Mouse (Mus musculus) left cerebral cortex, postnatal 10 days (tissue): Measurements from ENCODE around the gene Ankfn1. TPM values are rescaled to one million over a fixed set of nuclear protein-coding genes. Genes with fewer than 3 reads are reported as not detected.

Experiments used
- DNase-seq, 2 experiments: peaks; one replicate each; pipeline ENCODE4 v3.0.0; 2021 to 2022; ENCODE audit warnings: low spot score in 2 of 2, mixed read lengths in 1 of 2; ENCODE audit errors: extremely low spot score in 1 of 2
- intact Hi-C: fragments of 180-260 bp; cut with DNase I; formaldehyde crosslinking; loops from one replicate; pipeline ENCODE4 v1.15.1; 2025
- total RNA-seq, 2 experiments: library from RNA; stranded (reverse); gene quantifications; 2 replicates each; pipeline ENCODE4 v1.2.3; 2021

Gene Ankfn1
- total RNA-seq, 2 experiments from 2014 or later: 11.5 to 12.5 TPM

- intact Hi-C loops: no loop called here
- no peak for DNase-seq
Measured at GRCm38 (mm10) chr11:89420767-89421438, 356.6 kb downstream of the Ankfn1 start.

DNA sequence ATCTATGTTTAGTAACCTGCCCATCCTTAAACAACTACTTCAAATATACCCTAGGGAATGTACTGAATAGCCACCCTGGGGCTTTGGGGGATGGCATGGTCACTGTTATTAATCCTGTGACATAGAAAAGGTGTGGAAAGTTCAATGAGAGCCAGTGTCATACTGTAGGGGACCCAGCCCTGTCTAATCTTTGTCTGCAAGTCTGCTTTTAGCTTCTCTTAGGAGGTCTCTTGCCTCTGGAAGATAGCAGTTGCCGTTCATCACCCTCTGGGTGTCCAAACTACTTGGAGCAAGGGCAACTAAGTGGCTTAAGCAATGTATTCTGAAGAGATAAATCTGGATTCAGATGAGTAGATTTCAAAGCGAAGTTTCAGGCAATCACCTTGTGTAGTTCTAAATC lies 357.6 kb downstream of the Ankfn1 start:
- no peak for DNase-seq
- intact Hi-C loops: no loop called here

GRCm38 (mm10) chr11:89418644-89419043 lies 358.8 kb downstream of the Ankfn1 start:
- no peak for DNase-seq
- intact Hi-C loops: no loop called here

DNA sequence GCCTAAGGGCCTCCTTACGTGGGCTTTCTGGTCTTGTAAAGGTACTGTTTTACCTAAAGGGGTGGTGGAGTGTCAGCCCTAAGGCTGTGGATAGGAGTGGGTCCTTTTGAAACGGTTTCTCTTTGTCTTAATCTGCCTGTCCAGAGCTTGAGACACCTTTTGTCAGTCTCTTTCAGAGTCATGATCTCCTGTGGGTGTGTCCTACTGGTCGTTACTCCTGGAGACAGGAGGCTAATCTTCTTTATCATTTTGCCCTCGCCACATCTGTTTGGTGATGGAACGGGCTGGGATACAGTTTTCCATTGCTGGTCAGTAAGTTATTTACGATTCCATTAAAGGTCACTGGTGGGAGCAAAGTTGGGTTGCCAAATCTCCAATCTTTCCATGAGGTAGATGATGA lies 360.7 kb downstream of the Ankfn1 start:
- intact Hi-C loops: no loop called here

DNA sequence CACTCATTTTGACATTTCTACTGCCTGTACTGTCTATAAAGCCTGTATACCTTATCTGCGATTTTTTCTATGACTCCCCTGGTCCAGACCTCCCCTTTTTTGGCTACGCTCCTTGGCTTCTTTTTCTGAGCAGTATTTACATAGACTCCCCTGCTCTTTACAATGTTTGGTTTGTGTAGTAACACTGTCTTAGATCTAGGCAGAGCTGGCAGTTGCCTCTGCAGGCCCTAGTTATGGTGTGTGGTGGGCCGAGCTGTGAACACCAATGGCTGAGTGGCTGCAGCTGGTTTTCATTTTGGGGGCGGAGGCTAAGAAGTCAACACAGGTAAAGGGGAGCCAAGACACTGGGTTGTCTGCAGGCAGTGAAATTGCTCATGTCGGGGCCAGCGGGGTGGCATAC lies 368.7 kb downstream of the Ankfn1 start:
- intact Hi-C loops: no loop called here
- DNase-seq: no peak

More for the DNA sequence above, 360.7 kb downstream of the Ankfn1 start:
- no peak for DNase-seq

DNA sequence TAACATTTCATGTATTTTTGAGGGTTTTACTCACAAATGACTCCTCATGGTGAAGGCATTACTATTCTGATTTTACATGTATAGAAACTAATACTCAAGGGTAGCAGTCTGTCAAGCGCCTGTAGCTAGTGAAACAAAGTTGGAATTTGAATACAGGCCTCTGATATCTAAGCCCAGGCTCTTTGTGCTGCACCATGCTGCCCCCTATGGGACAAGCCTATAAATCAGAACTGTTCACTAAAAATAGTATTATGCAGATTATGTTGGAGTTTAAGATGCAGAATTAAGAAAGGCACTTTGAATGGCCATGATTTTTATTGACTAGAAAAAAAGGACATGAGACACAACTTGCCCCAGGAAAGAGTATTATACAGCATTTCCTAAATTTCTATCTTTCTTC lies 373.0 kb downstream of the Ankfn1 start:
- intact Hi-C loops: no loop called here
- no peak for DNase-seq

DNA sequence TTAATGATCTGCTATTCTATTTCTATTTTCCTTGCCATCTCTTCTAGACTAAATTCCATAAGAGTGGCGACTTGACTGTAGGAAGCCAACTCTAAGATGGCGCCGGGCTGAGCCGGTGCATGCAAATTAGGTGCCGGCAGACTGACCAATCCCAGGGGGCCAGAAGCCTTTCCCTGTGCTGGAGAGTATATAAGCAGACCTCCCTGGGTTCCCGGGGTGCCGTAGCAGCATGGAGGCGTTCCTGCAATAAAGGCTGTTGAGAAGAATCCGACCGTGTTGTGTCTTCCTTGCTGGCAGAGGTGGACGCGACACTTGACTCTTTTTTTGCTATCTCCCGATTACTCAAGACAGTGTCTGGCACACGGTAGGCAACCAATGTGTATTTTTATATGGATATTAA lies 374.0 kb downstream of the Ankfn1 start:
- DNase-seq: no peak
- intact Hi-C loops: no loop called here

DNA sequence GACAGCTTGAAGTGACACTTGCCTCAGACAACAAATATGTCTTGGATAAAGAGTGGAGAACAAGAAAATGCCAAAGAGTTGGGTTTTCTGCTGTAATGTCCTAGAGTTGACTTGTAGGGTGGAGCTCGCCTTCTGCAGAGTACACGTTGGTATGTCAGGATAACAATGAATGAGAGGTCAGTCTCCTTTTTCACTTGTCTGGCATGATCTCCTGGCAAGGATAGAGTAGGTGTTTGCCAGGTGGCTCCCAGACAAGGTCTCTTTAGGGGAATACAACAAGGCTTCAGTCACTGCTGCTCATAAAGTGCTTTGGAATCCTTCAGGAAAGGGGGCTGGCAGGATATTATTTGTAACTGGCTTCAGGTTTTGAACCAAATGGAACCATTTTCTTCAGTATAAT lies 388.6 kb downstream of the Ankfn1 start:
- DNase-seq: no peak
- intact Hi-C loops: no loop called here

GRCm38 (mm10) chr11:89382634-89383009 lies 394.8 kb downstream of the Ankfn1 start:
- intact Hi-C loops: no loop called here
- DNase-seq: no peak

- intact Hi-C loops: no loop called here
- peak; percentile 50 to 58 for DNase-seq
Measured at GRCm38 (mm10) chr11:89381782-89382633, 395.4 kb downstream of the Ankfn1 start.

- intact Hi-C loops: no loop called here
- no peak for DNase-seq
Measured at GRCm38 (mm10) chr11:89370941-89371340, 406.5 kb downstream of the Ankfn1 start.

DNA sequence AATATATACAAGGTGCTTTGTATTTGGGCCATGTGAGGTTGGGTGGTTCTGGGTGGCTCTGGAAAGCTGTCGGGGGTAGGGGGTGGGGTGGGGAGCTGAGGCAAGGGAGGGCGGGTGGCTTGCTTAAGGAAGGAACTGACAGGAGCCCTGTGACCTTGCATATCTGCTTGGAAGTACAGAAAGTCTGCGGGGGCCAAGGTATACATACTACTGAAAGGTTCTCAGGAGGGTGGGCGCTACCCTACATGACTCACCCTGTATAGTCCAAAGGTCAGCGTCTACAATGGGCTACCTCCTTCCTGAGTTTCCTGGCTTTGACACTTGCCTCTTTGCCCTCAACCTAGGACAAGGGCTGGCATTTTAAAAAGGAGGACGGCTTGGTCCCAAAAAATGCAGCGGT lies 407.1 kb downstream of the Ankfn1 start:
- intact Hi-C loops: no loop called here

GRCm38 (mm10) chr11:89363981-89364380 lies 413.5 kb downstream of the Ankfn1 start:
- intact Hi-C loops: no loop called here
- no peak for DNase-seq

More for the DNA sequence above, 407.1 kb downstream of the Ankfn1 start:
- DNase-seq: no peak

- intact Hi-C loops: no loop called here
- DNase-seq: no peak
Measured at GRCm38 (mm10) chr11:89360895-89361294, 416.6 kb downstream of the Ankfn1 start.

GRCm38 (mm10) chr11:89358546-89358945 lies 418.9 kb downstream of the Ankfn1 start:
- intact Hi-C loops: no loop called here
- DNase-seq: no peak

GRCm38 (mm10) chr11:89356479-89356878 lies 421.0 kb downstream of the Ankfn1 start:
- intact Hi-C loops: no loop called here
- DNase-seq: no peak

GRCm38 (mm10) chr11:89356018-89356417 lies 421.4 kb downstream of the Ankfn1 start:
- intact Hi-C loops: no loop called here

DNA sequence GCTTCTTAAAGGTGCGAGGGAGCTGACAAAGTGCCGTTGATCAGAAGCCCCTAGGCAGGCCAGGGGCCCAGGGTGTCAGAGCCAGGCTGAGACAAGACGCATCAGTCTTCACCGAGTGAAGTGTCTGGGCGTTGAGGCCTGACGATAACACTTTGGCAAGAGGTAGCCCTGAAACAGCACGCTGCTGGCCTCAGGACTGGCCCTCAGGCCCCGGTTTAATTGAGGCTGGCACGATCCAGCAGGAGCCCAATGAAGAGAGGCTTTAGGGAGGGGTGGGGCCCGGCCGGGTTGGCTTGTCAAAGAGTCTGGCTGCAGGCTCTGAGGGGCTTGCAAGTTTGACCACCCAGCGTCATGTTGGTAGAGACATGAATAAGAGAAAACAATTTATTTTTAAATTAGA lies 437.2 kb downstream of the Ankfn1 start:
- DNase-seq: no peak
- intact Hi-C loops: no loop called here

More at GRCm38 (mm10) chr11:89356018-89356417, 421.4 kb downstream of the Ankfn1 start:
- no peak for DNase-seq
